ENCODE assay signal across 12 mouse cellular contexts in genomic region chr16:29787633-29788511, GRCm38 (mm10).
DNase-seq lines count a peak whose midpoint lies in the region; ATAC-seq and TF ChIP-seq lines count a peak whose summit lies in the region.
"Had no signal": no experiment of that assay in that cellular context is flagged by ENCODE, and none has a peak within 500 bp of the region (broad histone marks: within the 10 kb centered on the region; RNA-seq: fewer than 3 reads in every experiment).

No protein-coding gene starts in this region.

- no peak for TF ChIP-seq CTCF in lung, embryonic 14.5 days (IDR thresholded peaks at IDR 0.05; ENCODE audit: low read depth)
- no peak for TF ChIP-seq CTCF in liver, adult 2 months (IDR thresholded peaks at IDR 0.05; ENCODE audit: low read depth, low read length)

- no peak overlapping the region for H3K4me2 ChIP-seq in lung, embryonic 14.5 days
- H3K4me2 ChIP-seq in stomach, embryonic 16.5 days (ENCODE audit: low read depth, low read length), result peak overlapping the region; percentile 22
- H3K4me2 ChIP-seq: embryonic facial prominence, embryonic 12.5 days had no signal

- H3K9ac ChIP-seq in lung, embryonic 14.5 days, result no peak overlapping the region
- peak overlapping the region; percentile 22 for H3K9ac ChIP-seq in liver, adult 2 months (ENCODE audit: low read depth, low read length)
- H3K9ac ChIP-seq in stomach, embryonic 16.5 days (ENCODE audit: low read length), result peak overlapping the region; percentile 55
- H3K9ac ChIP-seq: embryonic facial prominence, embryonic 12.5 days had no signal

- peak overlapping the region; percentile 88 for H3K27ac ChIP-seq in lung, embryonic 14.5 days (ENCODE audit: low read depth)
- H3K27ac ChIP-seq in liver, adult 2 months (replicated peaks; ENCODE audit: insufficient read depth, low read depth, low read length), result peak overlapping the region; percentile 93
- H3K27ac ChIP-seq in stomach, embryonic 16.5 days (ENCODE audit: low read length), result peak overlapping the region; percentile 98
- H3K27ac ChIP-seq: embryonic facial prominence, embryonic 12.5 days; macrophage had no signal

- TF ChIP-seq POLR2A in liver, adult 2 months (IDR thresholded peaks at IDR 0.05; ENCODE audit: extremely low read depth, insufficient read depth, low read length), result 0 out of 2 replicates have a peak, but pooled peaks have one; percentile 8

- 53% methylated on average over 5 of the region's 5 CpGs for WGBS in lung, embryonic 14.5 days
- WGBS in liver, adult 2 months, result 48% methylated on average over 5 of the region's 5 CpGs
- 54% methylated on average over 5 of the region's 5 CpGs for WGBS in stomach, embryonic 16.5 days

- no peaks in the 10 kb centered on the region for H3K36me3 ChIP-seq in lung, embryonic 14.5 days (ENCODE audit: insufficient read depth)
- H3K36me3 ChIP-seq in liver, adult 2 months (ENCODE audit: control insufficient read depth, insufficient read depth, low read length), result no peaks in the 10 kb centered on the region
- H3K36me3 ChIP-seq in stomach, embryonic 16.5 days (ENCODE audit: control insufficient read depth, insufficient read depth, low read length), result no peaks in the 10 kb centered on the region
- H3K36me3 ChIP-seq: embryonic facial prominence, embryonic 12.5 days had no signal

- peaks cover 10% of the 10 kb centered on the region; the same call in 1 of the 2 replicates for H3K4me1 ChIP-seq in lung, embryonic 14.5 days (ENCODE audit: insufficient read depth)
- peaks cover 8% of the 10 kb centered on the region for H3K4me1 ChIP-seq in liver, adult 2 months (ENCODE audit: control insufficient read depth, insufficient read depth, low read length)
- H3K4me1 ChIP-seq in stomach, embryonic 16.5 days (ENCODE audit: control insufficient read depth, insufficient read depth, low read length), result 0 out of 2 replicates have a peak, but pooled peaks cover 7% of the 10 kb centered on the region

- H3K27me3 ChIP-seq in lung, embryonic 14.5 days (ENCODE audit: insufficient read depth, low read length), result no peaks in the 10 kb centered on the region
- no peaks in the 10 kb centered on the region for H3K27me3 ChIP-seq in liver, adult 2 months (ENCODE audit: control insufficient read depth, insufficient read depth, low read length)
- H3K27me3 ChIP-seq in stomach, embryonic 16.5 days (ENCODE audit: control insufficient read depth, insufficient read depth, low read length), result no peaks in the 10 kb centered on the region
- H3K27me3 ChIP-seq: embryonic facial prominence, embryonic 12.5 days had no signal

- H3K9me3 ChIP-seq in lung, embryonic 14.5 days (ENCODE audit: low read depth, low read length), result 0 out of 2 replicates have a peak, but pooled peaks cover 4% of the 10 kb centered on the region
- H3K9me3 ChIP-seq in stomach, embryonic 16.5 days (replicated peaks; ENCODE audit: control insufficient read depth, low read length), result no peaks in the 10 kb centered on the region; the same call in 1 of the 2 replicates
- H3K9me3 ChIP-seq: embryonic facial prominence, embryonic 12.5 days had no signal

- H3K79me2 ChIP-seq in liver, adult 2 months (ENCODE audit: control insufficient read depth, insufficient read depth, low read length), result no peaks in the 10 kb centered on the region

- no peak overlapping the region for H3K4me3 ChIP-seq in lung, embryonic 14.5 days (ENCODE audit: low read depth, low read length)
- no peak overlapping the region for H3K4me3 ChIP-seq in liver, adult 2 months (ENCODE audit: insufficient read depth, low read depth, low read length)
- no peak overlapping the region for H3K4me3 ChIP-seq in stomach, embryonic 16.5 days (replicated peaks; ENCODE audit: low read length)
- H3K4me3 ChIP-seq: embryonic facial prominence, embryonic 12.5 days had no signal

- peak; percentile 69 for DNase-seq in lung, embryonic 14.5 days
- DNase-seq in lung, postnatal 14 days, result no peak
- peak; percentile 91 for DNase-seq in kidney, adult 11 months
- DNase-seq in liver, adult 2 months (ENCODE audit: extremely low read depth, low read depth, low spot score), result peak; percentile 95
- DNase-seq in spleen, postnatal 14 days (ENCODE audit: low spot score in 2 of 2), result no peak
- no peak for DNase-seq in ovary, adult 18-20 months (ENCODE audit: low spot score)
- DNase-seq: heart, postnatal 14 days; right cerebral cortex, postnatal 4 days had no signal

- ATAC-seq in lung, embryonic 14.5 days (ENCODE audit: insufficient read depth), result peak; percentile 77
- peak; percentile 92 for ATAC-seq in stomach, embryonic 16.5 days (ENCODE audit: insufficient read depth, low FRiP score)
- ATAC-seq in erythroid progenitor cell, adult 5-6 weeks (replicated peaks; ENCODE audit: low FRiP score, poor library complexity, severe bottlenecking), result no peak

Comparison
In these comparisons a context has a peak if more than half of its experiments do, and no peak if none do; other contexts are left out.
1. DNase-seq: peak in lung, embryonic 14.5 days (single experiment), kidney, adult 11 months (single experiment) and liver, adult 2 months (single experiment); none in lung, postnatal 14 days (single experiment), spleen, postnatal 14 days (0 of 2) and ovary, adult 18-20 months (single experiment).
2. Peak in every context shown above with its lines, with median percentiles within 50 percentile points of each other: H3K27ac ChIP-seq.